Mouse (Mus musculus) kidney, adult 2 months (tissue): ENCODE data around the gene Gm4302. TPM values are rescaled to one million over a fixed set of nuclear protein-coding genes. Genes with fewer than 3 reads are reported as not detected.
A peak's percentile ranks its signal among the peaks of the same experiment; 100 is the strongest.
"Not testable (repeated sequence)": the region's sequence is repeated elsewhere in the genome, so short reads cannot be mapped to it uniquely, and the experiment has no call there.

ENCODE experiments used
- DNase-seq: peaks from one replicate; pipeline ENCODE4 v3.0.0; 2021
- H3K27ac ChIP-seq: fragments of 200-500 bp; 2 replicates; pipeline ENCODE4 v1.5.1; 2012; ENCODE audit warnings: low read depth, low read length, control low read depth, inconsistent platforms; ENCODE audit not compliant: insufficient read depth
- H3K27me3 ChIP-seq: fragments of 200-500 bp; replicated peaks from 2 replicates; pipeline ENCODE4 v1.6.1; 2012; ENCODE audit warnings: mild to moderate bottlenecking, moderate library complexity, low read length, inconsistent platforms; ENCODE audit not compliant: control insufficient read depth, insufficient read depth
- H3K36me3 ChIP-seq: fragments of 200-500 bp; 2 replicates; pipeline ENCODE4 v1.6.1; 2012; ENCODE audit warnings: mild to moderate bottlenecking, moderate library complexity, low read length, inconsistent platforms; ENCODE audit not compliant: control insufficient read depth, insufficient read depth
- H3K4me1 ChIP-seq: fragments of 200-500 bp; 2 replicates; pipeline ENCODE4 v1.6.1; 2011; ENCODE audit warnings: low read length; ENCODE audit not compliant: control insufficient read depth, insufficient read depth
- H3K4me3 ChIP-seq: fragments of 200-500 bp; 2 replicates; pipeline ENCODE4 v1.5.1; 2011; ENCODE audit warnings: mild to moderate bottlenecking, low read depth, low read length, control low read depth; ENCODE audit not compliant: insufficient read depth
- CTCF ChIP-seq: fragments of 200-500 bp; conservative IDR thresholded peaks from 2 replicates; pipeline ENCODE4 v1.5.1; 2011; ENCODE audit warnings: low read depth, mild to moderate bottlenecking, control low read depth, low read length, moderate library complexity, mixed read lengths; ENCODE audit not compliant: insufficient read depth, insufficient read length
- POLR2A ChIP-seq: fragments of 200-500 bp; IDR thresholded peaks from one replicate; pipeline ENCODE4 v1.6.1; 2011; ENCODE audit warnings: low read depth, low read length, control low read depth
- WGBS: fragments of 180-500 bp; shearing (Covaris S2); methylation state at CpG from one replicate; pipeline ENCODE4 v1.1.7; 2018; 5-methylcytosine and 5-hydroxymethylcytosine counted together
- polyA plus RNA-seq: library from polyadenylated mRNA; depleted of rRNA; stranded (reverse); fragments of >200 nt; gene quantifications from 2 replicates; pipeline ENCODE4 v1.2.3, GENCODE M21; 2012; rRNA removed

Gene Gm4302
- not detected in 2 replicates for polyA plus RNA-seq

GRCm38 (mm10) chr10:100340536-100340935 lies at the start of gene Gm4302:
TSS of gene Gm4302 (plus strand) at chr10:100340836.
- no CpG with 5 or more reads among the region's 3 CpGs for WGBS
- H3K4me3 ChIP-seq, DNase-seq, H3K27ac ChIP-seq, H3K4me1 ChIP-seq, H3K27me3 ChIP-seq, H3K36me3 ChIP-seq: not testable (repeated sequence)

GRCm38 (mm10) chr10:100296105-100296504 lies 44.5 kb upstream of the Gm4302 start:
- H3K27ac ChIP-seq = no peak overlapping the region
- no peak for DNase-seq
- TF ChIP-seq CTCF (no peak), POLR2A (no peak)
- WGBS = 89% methylated on average over 2 of the region's 2 CpGs
- H3K36me3 ChIP-seq = no peaks in the 10 kb centered on the region
- H3K27me3 ChIP-seq = no peaks in the 10 kb centered on the region
- H3K4me3 ChIP-seq = no peak overlapping the region
- no peaks in the 10 kb centered on the region for H3K4me1 ChIP-seq

DNA sequence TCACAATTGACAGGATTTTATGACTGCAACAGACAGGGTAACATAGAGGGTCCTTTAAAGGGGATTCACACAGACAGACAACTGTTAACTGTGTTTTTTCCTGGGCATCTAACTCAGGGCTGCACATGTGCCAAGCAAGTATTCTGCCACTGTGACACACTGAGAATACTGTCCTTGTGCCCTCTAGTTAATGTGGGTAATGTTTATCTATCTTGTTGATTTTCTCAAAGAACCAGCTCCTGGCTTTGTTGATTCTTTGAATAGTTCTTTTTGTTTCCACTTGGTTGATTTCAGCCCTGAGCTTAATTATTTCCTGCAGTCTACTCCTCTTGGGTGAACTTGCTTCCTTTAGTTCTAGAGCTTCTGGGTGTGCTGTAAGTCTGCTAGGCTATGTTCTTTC lies 40.5 kb upstream of the Gm4302 start:
- not testable (repeated sequence) for H3K27me3 ChIP-seq, H3K27ac ChIP-seq, H3K4me1 ChIP-seq, H3K36me3 ChIP-seq, H3K4me3 ChIP-seq
- peak; percentile 66 for DNase-seq

GRCm38 (mm10) chr10:100335376-100335775 lies 5.3 kb upstream of the Gm4302 start, which contains the start of gene Gm4301:
TSS of gene Gm4301 (plus strand) at chr10:100335676.
- DNase-seq, H3K27ac ChIP-seq, H3K4me3 ChIP-seq, H3K36me3 ChIP-seq, H3K27me3 ChIP-seq, H3K4me1 ChIP-seq: not testable (repeated sequence)
- no CpG with 5 or more reads among the region's 2 CpGs for WGBS

GRCm38 (mm10) chr10:100345672-100346071 lies 5.0 kb downstream of the Gm4302 start, which contains the start of gene Gm4303:
TSS of gene Gm4303 (plus strand) at chr10:100345972.
- H3K27me3 ChIP-seq, DNase-seq, H3K27ac ChIP-seq, H3K36me3 ChIP-seq, H3K4me1 ChIP-seq, H3K4me3 ChIP-seq: not testable (repeated sequence)
- WGBS = no CpG with 5 or more reads among the region's 3 CpGs

- H3K4me3 ChIP-seq, H3K27me3 ChIP-seq, H3K4me1 ChIP-seq, H3K36me3 ChIP-seq, H3K27ac ChIP-seq, DNase-seq: not testable (repeated sequence)
- WGBS = no CpG with 5 or more reads among the region's 3 CpGs
Observed at GRCm38 (mm10) chr10:100350793-100351192, 10.2 kb downstream of the Gm4302 start, which contains the start of gene Gm4305. TSS of gene Gm4305 (plus strand) at chr10:100351093.

GRCm38 (mm10) chr10:100356841-100357240 lies 16.2 kb downstream of the Gm4302 start:
- not testable (repeated sequence) for H3K4me3 ChIP-seq, H3K36me3 ChIP-seq, H3K27me3 ChIP-seq, H3K27ac ChIP-seq, H3K4me1 ChIP-seq
- peak; percentile 5 for DNase-seq
- WGBS = 82% methylated on average over 2 of the region's 2 CpGs

DNA sequence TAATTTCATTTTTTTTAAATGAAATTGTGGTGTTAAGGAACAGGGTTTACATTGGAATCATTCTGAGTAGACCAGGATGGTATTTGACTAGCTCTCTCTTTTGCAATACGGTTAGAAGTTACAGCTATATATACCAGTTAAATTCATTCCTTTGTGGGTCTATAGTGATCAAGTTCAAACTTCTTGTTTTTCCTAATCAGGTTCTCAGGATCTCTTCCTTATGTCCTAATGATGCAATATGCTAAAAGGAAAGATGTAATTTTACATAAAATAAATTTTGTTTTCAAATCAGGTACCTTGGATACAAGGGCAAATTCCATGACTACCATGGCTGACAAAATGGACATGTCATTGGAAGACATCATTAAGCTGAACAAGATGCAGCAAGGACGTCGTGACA lies 20.4 kb downstream of the Gm4302 start, which contains the start of gene Gm4307:
Gene Gm4307, plus strand, starts transcription at position 301 of the 400 bp plus-strand sequence.
- not testable (repeated sequence) for H3K4me3 ChIP-seq, H3K27ac ChIP-seq, H3K27me3 ChIP-seq, DNase-seq, H3K4me1 ChIP-seq, H3K36me3 ChIP-seq
- no CpG with 5 or more reads among the region's 3 CpGs for WGBS

DNA sequence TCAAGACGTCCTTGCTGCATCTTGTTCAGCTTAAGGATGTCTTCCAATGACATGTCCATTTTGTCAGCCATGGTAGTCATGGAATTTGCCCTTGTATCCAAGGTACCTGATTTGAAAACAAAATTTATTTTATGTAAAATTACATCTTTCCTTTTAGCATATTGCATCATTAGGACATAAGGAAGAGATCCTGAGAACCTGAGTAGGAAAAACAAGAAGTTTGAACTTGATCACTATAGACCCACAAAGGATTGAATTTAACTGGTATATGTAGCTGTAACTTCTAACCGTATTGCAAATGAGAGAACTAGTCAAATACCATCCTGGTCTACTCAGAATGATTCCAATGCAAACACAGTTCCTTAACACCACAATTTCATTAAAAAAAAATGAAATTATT lies 41.8 kb downstream of the Gm4302 start, which contains the start of gene Gm4312:
Gene Gm4312, minus strand, starts transcription at position 101 of the 400 bp plus-strand sequence.
- H3K36me3 ChIP-seq, H3K27ac ChIP-seq, H3K4me3 ChIP-seq, H3K27me3 ChIP-seq, DNase-seq, H3K4me1 ChIP-seq: not testable (repeated sequence)
- no CpG with 5 or more reads among the region's 2 CpGs for WGBS

Other genes with a start within 250 kb of the Gm4302 start
- not detected in 2 replicates for gene Gm4301, start 5.2 kb upstream of the Gm4302 start, polyA plus RNA-seq
- not detected in 2 replicates for gene Gm4303, start 5.1 kb downstream of the Gm4302 start, polyA plus RNA-seq
- gene Gm4305, start 10.3 kb downstream of the Gm4302 start, polyA plus RNA-seq = not detected in 2 replicates
- not detected in 2 replicates for gene Gm4307, start 20.5 kb downstream of the Gm4302 start, polyA plus RNA-seq
- gene Gm4312, start 41.7 kb downstream of the Gm4302 start, polyA plus RNA-seq = not detected in 2 replicates
- 6.8 and 8.3 TPM in 2 replicates for gene Tmtc3, start 146.5 kb downstream of the Gm4302 start, polyA plus RNA-seq
- gene Cep290, start 146.7 kb downstream of the Gm4302 start, polyA plus RNA-seq = 0.49 and 0.89 TPM in 2 replicates
- gene 4930430F08Rik, start 249.6 kb downstream of the Gm4302 start, polyA plus RNA-seq = 11.5 and 14.1 TPM in 2 replicates
- gene 1700017N19Rik, start 249.6 kb downstream of the Gm4302 start, polyA plus RNA-seq = not detected in 2 replicates